Mouse (Mus musculus) G1E (cell line): ENCODE measurements around the gene Atg7.

Source experiments
- GATA1 ChIP-seq: IDR thresholded peaks from 2 replicates; pipeline ENCODE4 v1.6.1; 2012; ENCODE audit warnings: borderline replicate concordance, low read length, inconsistent platforms, mixed read lengths
- GATA2 ChIP-seq: IDR thresholded peaks from 2 replicates; pipeline ENCODE4 v1.6.1; 2012; ENCODE audit warnings: low read depth, low read length, inconsistent platforms, borderline replicate concordance

GRCm38 (mm10) chr6:114746439-114746974 is 103.6 kb downstream of the Atg7 start:
- TF ChIP-seq GATA1 (no peak), GATA2 (no peak)
